Mouse (Mus musculus): Measurements from ENCODE around the gene Fndc4. TPM values are rescaled to one million over a fixed set of nuclear protein-coding genes. Genes with fewer than 3 reads are reported as not detected.

Fndc4 gene
- 0.63 to 3.9 TPM (median 1.9 TPM) in 4 replicates for total RNA-seq (2023)

GRCm38 (mm10) chr5:31295606-31296141, at the start of gene Fndc4:
Gene Fndc4 (minus strand): TSS chr5:31296080.

DNA sequence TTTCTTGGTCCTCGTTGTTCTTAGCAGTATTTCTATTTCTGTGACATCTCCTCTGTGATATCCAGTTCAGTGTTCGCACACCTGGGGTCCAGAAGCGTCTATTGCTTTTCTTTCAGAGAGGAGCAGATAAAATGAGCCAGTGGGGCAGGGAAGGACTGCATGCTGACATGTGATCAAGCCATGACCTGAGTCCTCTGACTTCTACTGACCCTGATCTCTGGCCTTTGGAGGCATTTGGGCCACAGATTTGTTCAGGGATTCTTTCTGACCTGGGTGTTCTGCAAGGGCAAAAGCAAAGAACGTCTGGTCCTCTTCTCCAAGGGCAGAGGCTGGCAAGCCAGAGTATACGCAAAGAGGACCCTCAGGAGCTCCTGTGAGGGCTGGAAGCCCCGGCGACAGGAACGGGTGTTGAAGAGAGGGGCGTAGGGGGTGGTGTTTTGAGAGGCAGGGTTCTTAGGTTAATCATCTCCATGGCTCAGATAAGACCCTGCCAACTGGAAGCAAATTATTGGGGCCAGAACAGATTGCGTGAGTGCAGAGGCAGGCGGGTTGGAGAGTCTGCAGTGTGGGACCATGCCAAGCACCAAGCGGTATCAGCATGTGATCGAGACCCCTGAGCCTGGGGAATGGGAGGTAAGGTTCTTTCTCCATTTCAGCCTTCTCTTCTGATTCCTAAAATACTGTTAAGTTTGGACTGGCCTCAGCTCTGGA, 1.3 kb upstream of the Fndc4 start, which contains the start of gene Gckr:
Gckr (plus strand) TSS at position 397 of the 711 bp plus-strand sequence.

DNA sequence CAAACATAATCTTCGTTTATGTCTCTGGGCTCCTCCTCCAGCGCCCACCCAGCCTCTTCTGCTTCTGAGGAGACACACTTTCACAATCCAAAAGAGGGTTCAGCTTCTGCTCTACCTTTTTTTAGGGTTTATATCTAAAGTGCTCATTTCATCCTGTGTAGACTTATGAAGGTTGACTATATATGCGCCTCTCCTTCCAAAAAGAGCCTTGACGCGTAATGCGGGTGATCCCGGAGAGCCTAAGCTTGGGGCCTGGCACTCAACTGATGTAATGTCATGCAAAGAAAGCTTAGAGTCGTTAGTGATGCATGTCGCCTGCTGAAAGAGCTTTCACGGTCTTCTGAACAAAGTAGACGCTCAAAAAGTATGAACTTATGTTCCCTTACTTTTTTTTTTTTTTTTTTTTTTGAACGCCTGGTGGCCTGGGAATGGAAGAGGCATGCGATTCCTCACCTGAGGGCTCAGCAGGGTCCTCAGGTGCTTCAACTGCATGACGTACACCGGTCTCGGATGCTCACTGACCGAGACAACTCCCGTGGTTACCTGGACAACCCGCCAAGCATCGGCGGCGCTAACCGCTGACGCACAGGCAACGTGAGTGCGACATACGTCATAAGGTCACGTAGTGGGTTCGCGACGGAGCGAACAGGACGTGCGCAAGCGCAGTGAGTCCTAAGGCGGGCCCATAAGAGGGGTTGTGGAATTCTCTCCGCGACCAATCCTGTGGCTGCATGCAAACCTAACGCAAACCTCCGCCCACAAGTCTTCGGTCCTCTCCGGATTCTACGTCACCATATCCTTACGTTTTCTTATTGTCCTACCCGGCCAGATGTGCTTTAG, 5.1 kb downstream of the Fndc4 start, which contains the start of gene Ift172:
Ift172 (minus strand) TSS at position 596 of the 840 bp plus-strand sequence.

DNA sequence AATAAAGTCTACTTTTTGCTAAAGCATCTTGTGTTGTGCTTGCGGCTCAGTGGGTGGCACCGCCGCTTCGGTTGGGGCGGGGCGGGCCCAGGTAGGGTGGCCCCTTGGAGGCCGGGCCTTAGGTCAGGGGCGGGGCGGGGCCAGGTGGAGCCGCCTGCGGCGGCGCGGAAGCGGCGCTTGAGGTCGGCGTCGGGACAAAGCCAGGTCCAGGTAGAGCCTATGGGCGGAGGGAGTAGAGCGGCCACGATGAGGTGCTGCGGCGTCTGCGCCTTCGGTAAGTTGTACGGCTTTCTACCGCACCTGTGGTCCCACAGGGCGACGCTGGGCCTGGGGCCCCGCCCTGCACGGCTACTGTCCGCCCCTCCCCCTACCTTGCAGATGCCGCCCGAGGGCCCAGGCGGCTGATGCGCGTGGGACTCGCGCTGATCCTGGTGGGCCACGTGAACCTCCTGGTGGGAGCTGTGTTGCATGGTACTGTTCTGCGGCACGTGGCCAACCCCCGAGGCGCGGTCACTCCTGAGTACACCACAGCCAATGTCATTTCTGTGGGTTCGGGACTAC, 44.3 kb downstream of the Fndc4 start, which contains the start of gene Krtcap3:
Krtcap3 (plus strand) TSS at position 151 of the 561 bp plus-strand sequence.

Other genes with a start within 250 kb of the Fndc4 start
- gene Atraid, start 247.8 kb downstream of the Fndc4 start, total RNA-seq (2023), result 37.9 to 46.1 TPM (median 41.7 TPM) in 4 replicates
- 7.6 to 20.0 TPM (median 10.9 TPM) in 4 replicates for gene Slc5a6, start 247.2 kb downstream of the Fndc4 start, total RNA-seq (2023)
- gene Cad, start 241.3 kb downstream of the Fndc4 start, total RNA-seq (2023), result 54.8 to 65.9 TPM (median 59.3 TPM) in 4 replicates
- gene Dnajc5g, start 189.8 kb downstream of the Fndc4 start, total RNA-seq (2023), result not detected in 4 replicates
- 0.25 to 0.92 TPM (median 0.47 TPM) in 4 replicates for gene Slc30a3, start 187.8 kb downstream of the Fndc4 start, total RNA-seq (2023)
- not detected in 4 replicates for gene Trim54, start 179.4 kb downstream of the Fndc4 start, total RNA-seq (2023)
- gene Ucn, start 157.3 kb downstream of the Fndc4 start, total RNA-seq (2023), result not detected in 4 replicates
- 17.5 to 21.4 TPM (median 20.8 TPM) in 4 replicates for gene Mpv17, start 141.8 kb downstream of the Fndc4 start, total RNA-seq (2023)
- gene Gm29609, start 116.2 kb downstream of the Fndc4 start, total RNA-seq (2023), result 3.7 to 7.9 TPM (median 4.9 TPM) in 4 replicates
- gene Gtf3c2, start 115.9 kb downstream of the Fndc4 start, total RNA-seq (2023), result 190 to 210 TPM (median 197 TPM) in 4 replicates
- gene Snx17, start 102.9 kb downstream of the Fndc4 start, total RNA-seq (2023), result 76.6 to 85.0 TPM (median 80.1 TPM) in 4 replicates
- gene Eif2b4, start 102.7 kb downstream of the Fndc4 start, total RNA-seq (2023), result 35.8 to 48.8 TPM (median 48.1 TPM) in 4 replicates
- gene Zfp513, start 93.8 kb downstream of the Fndc4 start, total RNA-seq (2023), result 63.4 to 83.9 TPM (median 65.2 TPM) in 4 replicates
- 155 to 180 TPM (median 177 TPM) in 4 replicates for gene Ppm1g, start 75.4 kb downstream of the Fndc4 start, total RNA-seq (2023)
- 324 to 366 TPM (median 340 TPM) in 4 replicates for gene Nrbp1, start 55.2 kb downstream of the Fndc4 start, total RNA-seq (2023)
- 1.2 TPM in 1 of 4 replicates, not detected in the others for gene Gm9970, start 54.8 kb downstream of the Fndc4 start, total RNA-seq (2023)
- 24.6 to 30.6 TPM (median 28.6 TPM) in 4 replicates for gene Krtcap3, start 44.4 kb downstream of the Fndc4 start, total RNA-seq (2023)
- gene Ift172, start 5.0 kb downstream of the Fndc4 start, total RNA-seq (2023), result 35.4 to 45.0 TPM (median 40.9 TPM) in 4 replicates
- 0.24 TPM in 1 of 4 replicates, not detected in the others for gene Gckr, start 1.4 kb upstream of the Fndc4 start, total RNA-seq (2023)
- gene Zfp512, start 156.4 kb upstream of the Fndc4 start, total RNA-seq (2023), result 39.7 to 44.4 TPM (median 41.8 TPM) in 4 replicates
- 1.4 to 1.6 TPM (median 1.5 TPM) in 4 replicates for gene 4930548H24Rik, start 189.7 kb upstream of the Fndc4 start, total RNA-seq (2023)
- gene Gpn1, start 198.7 kb upstream of the Fndc4 start, total RNA-seq (2023), result 51.8 to 60.6 TPM (median 54.0 TPM) in 4 replicates
- gene Slc4a1ap, start 230.9 kb upstream of the Fndc4 start, total RNA-seq (2023), result 73.9 to 86.4 TPM (median 82.0 TPM) in 4 replicates
- gene Supt7l, start 231.7 kb upstream of the Fndc4 start, total RNA-seq (2023), result 25.6 to 28.9 TPM (median 28.4 TPM) in 4 replicates

All from B cell, adult 62 days (primary cell).